Mouse (Mus musculus): ENCODE measurements around the gene Jchain. TPM values are rescaled to one million over a fixed set of nuclear protein-coding genes. Genes with fewer than 3 reads are reported as not detected.
"Not testable (repeated sequence)": the region's sequence is repeated elsewhere in the genome, so short reads cannot be mapped to it uniquely, and the experiment has no call there.

The Jchain gene
- under 1 TPM; 0.37 to 0.77 (median 0.59) TPM for total RNA-seq (2022)

- no peak for DNase-seq (ENCODE audit: low spot score in 2 of 2)
Observed at GRCm38 (mm10) chr5:88527657-88528056, at the start of gene Jchain. Jchain (minus strand) TSS chr5:88527891.

- no peak for DNase-seq (ENCODE audit: low spot score in 2 of 2)
Observed at GRCm38 (mm10) chr5:88575506-88576338, 48.0 kb upstream of the Jchain start.

GRCm38 (mm10) chr5:88574829-88575228 lies 47.1 kb upstream of the Jchain start:
- DNase-seq (ENCODE audit: low spot score in 2 of 2) = no peak

GRCm38 (mm10) chr5:88569541-88569940 lies 41.9 kb upstream of the Jchain start:
- DNase-seq (ENCODE audit: low spot score in 2 of 2) = no peak

- no peak for DNase-seq (ENCODE audit: low spot score in 2 of 2)
Observed at GRCm38 (mm10) chr5:88566034-88566841, 38.5 kb upstream of the Jchain start.

GRCm38 (mm10) chr5:88565148-88566033 lies 37.7 kb upstream of the Jchain start:
- peak in 1 of 2 experiments; percentile 42 for DNase-seq (ENCODE audit: low spot score in 2 of 2)

- DNase-seq (ENCODE audit: low spot score in 2 of 2) = peak in 1 of 2 experiments; percentile 57
Observed at GRCm38 (mm10) chr5:88564501-88565147, 36.9 kb upstream of the Jchain start, which contains the start of gene Rufy3. Rufy3 (plus strand) TSS chr5:88565040.

- no peak for DNase-seq (ENCODE audit: low spot score in 2 of 2)
Observed at GRCm38 (mm10) chr5:88562863-88563780, 35.4 kb upstream of the Jchain start.

GRCm38 (mm10) chr5:88561080-88561814 lies 33.6 kb upstream of the Jchain start:
- no peak for DNase-seq (ENCODE audit: low spot score in 2 of 2)

- DNase-seq (ENCODE audit: low spot score in 2 of 2) = no peak
Observed at GRCm38 (mm10) chr5:88558991-88559390, 31.3 kb upstream of the Jchain start.

- DNase-seq (ENCODE audit: low spot score in 2 of 2) = peak; percentile 89 to 94
Observed at GRCm38 (mm10) chr5:88554086-88554886, 26.6 kb upstream of the Jchain start, which contains the start of gene Utp3. Utp3 (plus strand) TSS chr5:88554462.

- DNase-seq (ENCODE audit: low spot score in 2 of 2) = no peak
Observed at GRCm38 (mm10) chr5:88553271-88554085, 25.8 kb upstream of the Jchain start.

GRCm38 (mm10) chr5:88545536-88545935 lies 17.8 kb upstream of the Jchain start:
- DNase-seq (ENCODE audit: low spot score in 2 of 2) = no peak

GRCm38 (mm10) chr5:88544411-88544810 lies 16.7 kb upstream of the Jchain start:
- DNase-seq (ENCODE audit: low spot score in 2 of 2) = not testable (repeated sequence)

GRCm38 (mm10) chr5:88542651-88543282 lies 15.1 kb upstream of the Jchain start:
- no peak for DNase-seq (ENCODE audit: low spot score in 2 of 2)

- DNase-seq (ENCODE audit: low spot score in 2 of 2) = no peak
Observed at GRCm38 (mm10) chr5:88540845-88541244, 13.2 kb upstream of the Jchain start.

- no peak for DNase-seq (ENCODE audit: low spot score in 2 of 2)
Observed at GRCm38 (mm10) chr5:88534697-88535096, 7.0 kb upstream of the Jchain start.
